Mouse (Mus musculus) brown adipose tissue, adult 24 weeks (tissue): ENCODE results near the gene Ttn. TPM values are rescaled to one million over a fixed set of nuclear protein-coding genes. Genes with fewer than 3 reads are reported as not detected.

Source experiments
- H3K27ac ChIP-seq: fragments of 200-500 bp; replicated peaks from 2 replicates; pipeline ENCODE4 v1.5.1; 2012; ENCODE audit warnings: low read depth, mild to moderate bottlenecking, low read length
- H3K4me1 ChIP-seq: fragments of 200-500 bp; 2 replicates; pipeline ENCODE4 v1.6.1; 2012; ENCODE audit warnings: low read length, mixed read lengths; ENCODE audit not compliant: control insufficient read depth, insufficient read depth, insufficient read length
- H3K4me3 ChIP-seq: fragments of 200-500 bp; 2 replicates; pipeline ENCODE4 v1.5.1; 2012; ENCODE audit warnings: low read depth, mild to moderate bottlenecking, low read length, moderate library complexity; ENCODE audit not compliant: insufficient read depth
- polyA plus RNA-seq: library from polyadenylated mRNA; stranded (reverse); fragments of >200 nt; gene quantifications from 2 replicates; pipeline ENCODE4 v1.2.4, GENCODE M21; 2012; ENCODE audit not compliant: missing spikeins, insufficient read depth, insufficient read length

Gene Ttn
- polyA plus RNA-seq, 1 experiment, result 12.9 TPM

- Histone ChIP-seq H3K4me1 (no peaks in the 10 kb centered on the region), H3K27ac (no peak overlapping the region), H3K4me3 (no peak overlapping the region)
Observed at GRCm38 (mm10) chr2:76820472-76820871, 161.9 kb downstream of the Ttn start.

- Histone ChIP-seq H3K4me1 (no peaks in the 10 kb centered on the region), H3K27ac (no peak overlapping the region), H3K4me3 (no peak overlapping the region)
Observed at GRCm38 (mm10) chr2:76817796-76818195, 164.6 kb downstream of the Ttn start.

- no peak overlapping the region for H3K27ac ChIP-seq
- no peaks in the 10 kb centered on the region for H3K4me1 ChIP-seq
- no peak overlapping the region for H3K4me3 ChIP-seq
Observed at GRCm38 (mm10) chr2:76814048-76814817, 168.1 kb downstream of the Ttn start.

- Histone ChIP-seq H3K4me1 (no peaks in the 10 kb centered on the region), H3K4me3 (no peak overlapping the region), H3K27ac (no peak overlapping the region)
Observed at GRCm38 (mm10) chr2:76811160-76811559, 171.2 kb downstream of the Ttn start.

GRCm38 (mm10) chr2:76808334-76808733, 174.0 kb downstream of the Ttn start:
- Histone ChIP-seq H3K27ac (no peak overlapping the region), H3K4me1 (no peaks in the 10 kb centered on the region), H3K4me3 (no peak overlapping the region)

- no peak overlapping the region for H3K4me3 ChIP-seq
- no peaks in the 10 kb centered on the region for H3K4me1 ChIP-seq
- H3K27ac ChIP-seq, result no peak overlapping the region
Observed at GRCm38 (mm10) chr2:76807284-76807683, 175.1 kb downstream of the Ttn start.

- no peak overlapping the region for H3K27ac ChIP-seq
- no peaks in the 10 kb centered on the region for H3K4me1 ChIP-seq
- no peak overlapping the region for H3K4me3 ChIP-seq
Observed at GRCm38 (mm10) chr2:76806861-76807260, 175.5 kb downstream of the Ttn start.

- Histone ChIP-seq H3K4me3 (no peak overlapping the region), H3K4me1 (no peaks in the 10 kb centered on the region), H3K27ac (no peak overlapping the region)
Observed at GRCm38 (mm10) chr2:76806376-76806775, 176.0 kb downstream of the Ttn start.

- H3K4me1 ChIP-seq, result no peaks in the 10 kb centered on the region
- H3K27ac ChIP-seq, result no peak overlapping the region
- no peak overlapping the region for H3K4me3 ChIP-seq
Observed at GRCm38 (mm10) chr2:76805191-76805892, 177.0 kb downstream of the Ttn start.

- Histone ChIP-seq H3K4me1 (no peaks in the 10 kb centered on the region), H3K4me3 (no peak overlapping the region), H3K27ac (no peak overlapping the region)
Observed at GRCm38 (mm10) chr2:76784171-76784570, 198.2 kb downstream of the Ttn start.

GRCm38 (mm10) chr2:76780792-76781191, 201.6 kb downstream of the Ttn start:
- Histone ChIP-seq H3K4me3 (no peak overlapping the region), H3K4me1 (no peaks in the 10 kb centered on the region), H3K27ac (no peak overlapping the region)

GRCm38 (mm10) chr2:76769831-76770230, 212.5 kb downstream of the Ttn start:
- Histone ChIP-seq H3K27ac (no peak overlapping the region), H3K4me3 (no peak overlapping the region)

GRCm38 (mm10) chr2:76767231-76767630, 215.1 kb downstream of the Ttn start:
- Histone ChIP-seq H3K27ac (no peak overlapping the region), H3K4me1 (no peaks in the 10 kb centered on the region), H3K4me3 (no peak overlapping the region)

More at GRCm38 (mm10) chr2:76769831-76770230, 212.5 kb downstream of the Ttn start:
- H3K4me1 ChIP-seq, result no peaks in the 10 kb centered on the region

- Histone ChIP-seq H3K4me1 (no peaks in the 10 kb centered on the region), H3K4me3 (no peak overlapping the region), H3K27ac (no peak overlapping the region)
Observed at GRCm38 (mm10) chr2:76764526-76764925, 217.8 kb downstream of the Ttn start.

GRCm38 (mm10) chr2:76762154-76762553, 220.2 kb downstream of the Ttn start:
- Histone ChIP-seq H3K27ac (no peak overlapping the region), H3K4me1 (no peaks in the 10 kb centered on the region), H3K4me3 (no peak overlapping the region)

- Histone ChIP-seq H3K27ac (no peak overlapping the region), H3K4me3 (no peak overlapping the region), H3K4me1 (no peaks in the 10 kb centered on the region)
Observed at GRCm38 (mm10) chr2:76756461-76756860, 225.9 kb downstream of the Ttn start.
